Mouse (Mus musculus): Measurements from ENCODE around the gene Nras. TPM values are rescaled to one million over a fixed set of nuclear protein-coding genes. Genes with fewer than 3 reads are reported as not detected.

Gene Nras
- polyA plus RNA-seq (2011; ENCODE audit: insufficient read depth, insufficient read length, low read depth, missing spikeins) = 138 and 145 TPM in 2 replicates

- no peaks in the 10 kb centered on the region for H3K4me1 ChIP-seq (ENCODE audit: control insufficient read depth, insufficient read depth, low read length)
- peak within 1 kb of the TSS; percentile 85 for H3K4me3 ChIP-seq (ENCODE audit: low read depth, low read length)
- TF ChIP-seq CTCF (IDR thresholded peaks at IDR 0.05; ENCODE audit: low read depth, low read length) (no peak), POLR2A (IDR thresholded peaks at IDR 0.05; ENCODE audit: insufficient read depth, low read length) (no peak), EP300 (IDR thresholded peaks at IDR 0.05; ENCODE audit: insufficient read depth, low read depth, low read length) (no peak)
- no peaks in the 10 kb centered on the region for H3K9me3 ChIP-seq (replicated peaks; ENCODE audit: control insufficient read depth, insufficient read depth, low read length, poor library complexity, severe bottlenecking)
- H3K27ac ChIP-seq (ENCODE audit: insufficient read depth, low read length) = peak within 1 kb of the TSS; percentile 86
- H3K9ac ChIP-seq (ENCODE audit: low read depth, poor library complexity, severe bottlenecking) = peak within 1 kb of the TSS; percentile 99
- H3K27me3 ChIP-seq (ENCODE audit: control insufficient read depth, insufficient read depth, low read length, poor library complexity, severe bottlenecking) = no peaks in the 10 kb centered on the region
- peaks cover 61% of the 10 kb centered on the region for H3K36me3 ChIP-seq (ENCODE audit: control insufficient read depth, insufficient read depth, low read length, poor library complexity, severe bottlenecking)
Measured at GRCm38 (mm10) chr3:103058207-103059157, at the start of gene Nras. Nras (plus strand) TSS chr3:103058285.

- Histone ChIP-seq H3K36me3 (ENCODE audit: control insufficient read depth, insufficient read depth, low read length, poor library complexity, severe bottlenecking) (no peaks in the 10 kb centered on the region), H3K27ac (ENCODE audit: insufficient read depth, low read length) (no peak overlapping the region), H3K9me3 (replicated peaks; ENCODE audit: control insufficient read depth, insufficient read depth, low read length, poor library complexity, severe bottlenecking) (no peaks in the 10 kb centered on the region), H3K4me3 (ENCODE audit: low read depth, low read length) (no peak overlapping the region), H3K9ac (ENCODE audit: low read depth, poor library complexity, severe bottlenecking) (no peak overlapping the region), H3K27me3 (ENCODE audit: control insufficient read depth, insufficient read depth, low read length, poor library complexity, severe bottlenecking) (no peaks in the 10 kb centered on the region), H3K4me1 (ENCODE audit: control insufficient read depth, insufficient read depth, low read length) (no peaks in the 10 kb centered on the region)
- TF ChIP-seq EP300 (IDR thresholded peaks at IDR 0.05; ENCODE audit: insufficient read depth, low read depth, low read length) = no peak
- no peak for TF ChIP-seq POLR2A (IDR thresholded peaks at IDR 0.05; ENCODE audit: insufficient read depth, low read length)
- no peak for TF ChIP-seq CTCF (IDR thresholded peaks at IDR 0.05; ENCODE audit: low read depth, low read length)
Measured at GRCm38 (mm10) chr3:103017350-103017749, 40.7 kb upstream of the Nras start.

- Histone ChIP-seq H3K36me3 (ENCODE audit: control insufficient read depth, insufficient read depth, low read length, poor library complexity, severe bottlenecking) (no peaks in the 10 kb centered on the region), H3K9ac (ENCODE audit: low read depth, poor library complexity, severe bottlenecking) (peak overlapping the region; percentile 69), H3K9me3 (replicated peaks; ENCODE audit: control insufficient read depth, insufficient read depth, low read length, poor library complexity, severe bottlenecking) (no peaks in the 10 kb centered on the region), H3K27ac (ENCODE audit: insufficient read depth, low read length) (no peak overlapping the region), H3K4me1 (ENCODE audit: control insufficient read depth, insufficient read depth, low read length) (peaks cover 3% of the 10 kb centered on the region), H3K4me3 (ENCODE audit: low read depth, low read length) (no peak overlapping the region), H3K27me3 (ENCODE audit: control insufficient read depth, insufficient read depth, low read length, poor library complexity, severe bottlenecking) (no peaks in the 10 kb centered on the region)
- no peak for TF ChIP-seq POLR2A (IDR thresholded peaks at IDR 0.05; ENCODE audit: insufficient read depth, low read length)
- TF ChIP-seq CTCF (IDR thresholded peaks at IDR 0.05; ENCODE audit: low read depth, low read length) = no peak
- TF ChIP-seq EP300 (IDR thresholded peaks at IDR 0.05; ENCODE audit: insufficient read depth, low read depth, low read length) = no peak
Measured at GRCm38 (mm10) chr3:103019462-103019861, 38.6 kb upstream of the Nras start.

- Histone ChIP-seq H3K27me3 (ENCODE audit: control insufficient read depth, insufficient read depth, low read length, poor library complexity, severe bottlenecking) (no peaks in the 10 kb centered on the region), H3K4me1 (ENCODE audit: control insufficient read depth, insufficient read depth, low read length) (peaks cover 3% of the 10 kb centered on the region), H3K27ac (ENCODE audit: insufficient read depth, low read length) (peak within 1 kb of the TSS; percentile 84), H3K36me3 (ENCODE audit: control insufficient read depth, insufficient read depth, low read length, poor library complexity, severe bottlenecking) (no peaks in the 10 kb centered on the region), H3K9me3 (replicated peaks; ENCODE audit: control insufficient read depth, insufficient read depth, low read length, poor library complexity, severe bottlenecking) (no peaks in the 10 kb centered on the region), H3K4me3 (ENCODE audit: low read depth, low read length) (peak within 1 kb of the TSS; percentile 100), H3K9ac (ENCODE audit: low read depth, poor library complexity, severe bottlenecking) (peak within 1 kb of the TSS; percentile 87)
- no peak for TF ChIP-seq CTCF (IDR thresholded peaks at IDR 0.05; ENCODE audit: low read depth, low read length)
- TF ChIP-seq POLR2A (IDR thresholded peaks at IDR 0.05; ENCODE audit: insufficient read depth, low read length) = peak; percentile 95
Measured at GRCm38 (mm10) chr3:103020249-103020942, 37.7 kb upstream of the Nras start, which contains the start of gene Csde1. Csde1 (plus strand) TSS chr3:103020426.

- Histone ChIP-seq H3K4me3 (ENCODE audit: low read depth, low read length) (peak overlapping the region; percentile 100), H3K27me3 (ENCODE audit: control insufficient read depth, insufficient read depth, low read length, poor library complexity, severe bottlenecking) (no peaks in the 10 kb centered on the region), H3K9me3 (replicated peaks; ENCODE audit: control insufficient read depth, insufficient read depth, low read length, poor library complexity, severe bottlenecking) (no peaks in the 10 kb centered on the region), H3K27ac (ENCODE audit: insufficient read depth, low read length) (peak overlapping the region; percentile 84), H3K36me3 (ENCODE audit: control insufficient read depth, insufficient read depth, low read length, poor library complexity, severe bottlenecking) (no peaks in the 10 kb centered on the region), H3K4me1 (ENCODE audit: control insufficient read depth, insufficient read depth, low read length) (peaks cover 3% of the 10 kb centered on the region), H3K9ac (ENCODE audit: low read depth, poor library complexity, severe bottlenecking) (peak overlapping the region; percentile 87)
- TF ChIP-seq EP300 (IDR thresholded peaks at IDR 0.05; ENCODE audit: insufficient read depth, low read depth, low read length) = no peak
- no peak for TF ChIP-seq CTCF (IDR thresholded peaks at IDR 0.05; ENCODE audit: low read depth, low read length)
- no peak for TF ChIP-seq POLR2A (IDR thresholded peaks at IDR 0.05; ENCODE audit: insufficient read depth, low read length)
Measured at GRCm38 (mm10) chr3:103020943-103021638, 37.0 kb upstream of the Nras start.

Measured in ES-Bruce4 (cell line).